Mouse (Mus musculus) adrenal gland, adult 2 months (tissue): Measurements from ENCODE around the gene Magi2. TPM values are rescaled to one million over a fixed set of nuclear protein-coding genes. Genes with fewer than 3 reads are reported as not detected.

Source experiments
- DNase-seq: peaks from one replicate; pipeline ENCODE4 v3.0.0; 2021
- polyA plus RNA-seq: library from polyadenylated mRNA; depleted of rRNA; stranded (reverse); fragments of >200 nt; gene quantifications from 2 replicates; pipeline ENCODE4 v1.2.3, GENCODE M21; 2012
- total RNA-seq, 2 experiments: library from RNA; stranded (reverse); gene quantifications; 2 replicates each; pipeline ENCODE4 v1.2.3; 2021

Magi2 gene
- total and polyA plus RNA-seq, 3 experiments: 4.5 to 7.3 (median 6.7) TPM

DNA sequence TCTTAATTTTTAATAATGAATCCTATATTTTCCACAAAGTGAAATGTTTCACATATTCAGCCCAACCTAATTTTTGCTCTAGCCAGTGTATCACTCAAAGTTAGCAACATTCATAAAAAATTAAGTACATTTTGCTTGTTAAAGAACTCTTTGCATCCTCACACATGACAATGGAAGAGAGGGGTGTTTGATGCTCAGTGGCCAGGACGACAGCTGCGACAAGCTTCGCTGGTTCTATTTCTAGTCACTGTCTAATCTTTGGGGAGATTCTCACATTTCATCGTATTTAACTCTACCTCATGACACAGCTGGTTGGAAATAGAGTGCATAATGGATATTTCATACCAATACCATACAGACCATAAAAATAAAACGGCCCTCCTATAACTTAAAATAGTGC, 1379.7 kb downstream of the Magi2 start:
- DNase-seq: no peak

DNA sequence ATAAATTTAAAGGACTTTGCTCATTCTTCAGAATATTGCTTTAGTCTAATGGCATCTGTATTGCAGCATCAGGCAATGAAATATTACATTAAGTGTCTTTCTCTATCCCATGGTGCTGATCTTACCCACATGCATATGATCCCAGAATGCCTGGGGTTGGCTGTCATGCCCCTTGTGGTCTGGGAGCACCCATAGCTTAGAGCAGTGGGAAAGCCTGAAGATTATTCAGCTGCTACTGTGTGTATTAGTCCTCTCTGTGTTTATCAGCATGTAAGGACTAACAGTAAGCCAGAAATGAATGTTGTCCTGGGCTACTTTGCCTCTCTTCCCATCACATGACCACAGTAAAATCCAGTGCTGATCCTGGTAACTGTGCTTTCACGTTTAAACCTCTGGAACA, 1380.7 kb downstream of the Magi2 start:
- DNase-seq: no peak

DNA sequence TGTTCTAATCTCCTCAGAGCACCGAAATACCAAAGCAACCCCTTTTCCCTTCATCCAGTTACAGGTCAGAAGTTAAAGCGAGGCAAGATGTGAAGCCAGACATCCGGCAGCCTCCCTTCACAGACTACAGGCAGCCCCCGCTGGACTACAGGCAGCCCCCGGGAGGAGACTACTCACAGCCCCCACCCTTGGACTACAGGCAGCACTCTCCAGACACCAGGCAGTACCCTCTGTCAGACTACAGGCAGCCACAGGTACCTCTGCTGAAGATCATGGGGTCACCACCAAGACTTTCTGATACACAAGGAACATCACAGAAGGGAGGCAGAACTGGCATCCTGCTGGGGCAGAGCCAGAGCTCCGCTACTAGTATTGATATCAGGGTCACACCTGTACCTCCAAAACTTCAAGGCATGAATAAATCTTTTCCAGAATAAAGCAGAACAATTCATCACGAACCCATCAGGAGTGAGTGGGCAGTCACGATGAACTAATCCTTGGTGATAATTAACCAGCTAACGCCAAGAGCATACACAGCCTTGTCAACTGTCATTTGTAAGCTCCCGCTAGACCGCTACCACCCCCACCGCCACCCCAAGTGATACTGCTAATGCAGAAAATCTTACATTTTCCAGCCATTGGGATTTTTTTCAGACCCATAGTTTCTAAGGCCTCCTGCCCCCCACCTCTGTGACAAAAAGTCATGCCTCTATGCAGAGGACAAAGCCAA, 1382.5 kb downstream of the Magi2 start:
- no peak for DNase-seq

DNA sequence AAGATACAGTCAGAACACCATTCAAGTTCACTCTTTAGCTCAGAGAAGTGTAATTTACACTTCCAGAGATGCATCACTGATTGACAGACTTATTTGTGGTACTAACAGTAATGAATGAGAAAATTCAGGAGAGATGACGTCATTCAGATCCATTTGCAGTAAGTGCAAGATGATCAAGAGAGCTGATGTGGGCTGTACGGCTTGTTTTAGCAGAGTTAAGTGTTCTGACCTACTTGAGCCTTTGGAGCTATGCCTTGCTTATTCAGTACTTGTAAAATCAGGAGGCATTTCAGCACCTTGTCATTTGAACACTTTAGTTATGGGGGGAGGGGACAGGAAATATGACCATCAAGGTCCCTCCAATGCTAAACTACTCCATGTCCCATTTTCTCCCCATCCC, 1383.8 kb downstream of the Magi2 start:
- DNase-seq: no peak

DNA sequence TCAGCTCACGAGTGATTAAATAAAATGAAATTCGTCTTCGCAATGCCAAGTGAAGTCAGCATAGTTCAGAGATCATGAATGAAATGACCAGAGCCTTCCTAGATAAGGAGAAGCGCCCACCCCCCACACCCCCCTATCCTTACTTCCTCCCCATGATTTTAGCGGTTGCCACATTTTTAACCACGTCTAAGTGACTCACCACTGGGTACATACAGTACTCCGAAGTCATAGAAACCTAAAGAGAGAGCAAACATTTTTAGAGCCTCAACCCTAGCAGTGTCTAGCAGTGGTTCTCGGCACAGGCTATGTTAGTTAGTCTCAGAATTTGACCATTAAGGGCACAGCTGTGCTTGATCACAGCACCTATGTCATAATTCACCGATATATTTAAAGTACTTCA, 1385.8 kb downstream of the Magi2 start:
- DNase-seq: no peak

DNA sequence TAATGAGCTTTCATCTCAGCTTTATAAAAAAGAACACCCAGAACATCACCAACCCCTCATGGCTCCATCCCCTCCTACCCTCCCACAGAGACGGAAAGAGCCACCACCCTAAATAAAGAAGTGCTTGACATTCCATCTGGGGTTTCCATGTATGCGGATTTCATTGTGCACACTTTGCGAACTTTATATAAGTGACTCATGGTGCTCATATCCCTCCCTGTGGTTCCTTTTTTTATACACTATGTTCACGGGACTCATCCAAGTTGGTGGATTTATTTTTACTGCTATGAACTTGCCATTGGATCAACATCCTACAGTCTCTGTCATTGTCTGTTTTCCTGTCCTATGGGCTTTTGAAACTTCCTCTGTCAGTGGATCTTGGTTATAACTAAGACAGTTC, 1388.1 kb downstream of the Magi2 start:
- no peak for DNase-seq

DNA sequence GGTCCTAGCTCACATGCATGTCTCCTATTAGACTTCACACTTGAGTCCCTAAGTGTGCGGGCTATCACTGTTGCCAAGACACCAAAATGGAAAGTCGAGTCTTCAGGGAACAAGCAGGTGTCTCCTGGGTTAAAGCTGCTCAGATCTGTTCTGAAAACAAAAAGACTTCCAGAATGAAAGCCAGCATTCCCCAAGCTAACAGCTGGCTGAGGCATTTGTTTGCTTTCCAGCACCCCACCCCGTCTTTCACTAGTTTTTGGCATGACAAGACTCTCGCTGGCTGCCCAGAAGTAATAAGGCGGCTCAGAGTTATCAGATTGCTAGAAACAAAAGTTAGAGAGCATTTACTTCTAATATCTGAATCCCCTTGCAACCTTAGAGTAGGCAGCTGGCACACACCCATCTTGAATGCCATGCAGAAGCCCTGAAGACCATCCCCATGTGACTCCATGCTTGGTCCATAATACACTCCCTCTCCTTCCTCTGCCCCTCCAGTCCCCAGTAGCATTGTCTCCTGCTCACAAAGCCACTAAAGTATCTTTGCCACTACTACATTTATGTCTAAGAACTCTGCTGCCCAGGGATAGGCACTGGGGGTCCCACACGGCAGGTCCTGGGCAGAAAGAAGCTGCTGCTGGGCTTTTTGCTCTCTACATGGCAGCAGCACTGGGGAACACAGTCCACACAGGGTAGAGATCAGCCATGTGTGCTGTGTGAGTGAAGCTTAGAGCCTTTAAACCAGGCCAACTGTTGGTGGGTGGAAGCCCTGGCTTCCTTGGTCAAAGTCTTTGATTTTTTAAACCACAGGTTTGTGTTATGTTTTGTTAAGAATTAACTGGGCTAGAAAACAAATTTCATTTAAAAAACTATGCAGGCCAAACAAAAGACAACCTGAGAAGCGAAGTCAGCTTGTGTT, 1394.0 kb downstream of the Magi2 start:
- no peak for DNase-seq

DNA sequence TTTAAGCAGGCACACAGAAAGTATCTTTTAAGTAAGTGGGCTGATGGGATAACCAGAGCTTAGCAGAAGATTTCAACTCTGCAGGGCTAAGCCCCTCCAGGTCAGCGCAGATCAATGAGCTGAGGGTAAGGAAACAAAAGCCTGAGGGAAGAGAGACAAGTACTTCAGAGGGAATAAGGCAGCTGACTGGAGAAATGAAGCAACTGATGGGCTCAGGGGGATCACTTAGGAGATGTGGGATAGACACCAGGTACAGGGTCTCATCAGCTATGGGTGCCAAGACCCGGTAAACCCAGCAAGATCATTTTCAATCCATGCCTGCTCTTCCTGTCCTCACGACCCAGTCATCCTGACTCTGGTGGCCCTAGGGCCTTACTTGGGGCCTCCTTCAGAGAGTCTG, 1395.6 kb downstream of the Magi2 start:
- DNase-seq: no peak

DNA sequence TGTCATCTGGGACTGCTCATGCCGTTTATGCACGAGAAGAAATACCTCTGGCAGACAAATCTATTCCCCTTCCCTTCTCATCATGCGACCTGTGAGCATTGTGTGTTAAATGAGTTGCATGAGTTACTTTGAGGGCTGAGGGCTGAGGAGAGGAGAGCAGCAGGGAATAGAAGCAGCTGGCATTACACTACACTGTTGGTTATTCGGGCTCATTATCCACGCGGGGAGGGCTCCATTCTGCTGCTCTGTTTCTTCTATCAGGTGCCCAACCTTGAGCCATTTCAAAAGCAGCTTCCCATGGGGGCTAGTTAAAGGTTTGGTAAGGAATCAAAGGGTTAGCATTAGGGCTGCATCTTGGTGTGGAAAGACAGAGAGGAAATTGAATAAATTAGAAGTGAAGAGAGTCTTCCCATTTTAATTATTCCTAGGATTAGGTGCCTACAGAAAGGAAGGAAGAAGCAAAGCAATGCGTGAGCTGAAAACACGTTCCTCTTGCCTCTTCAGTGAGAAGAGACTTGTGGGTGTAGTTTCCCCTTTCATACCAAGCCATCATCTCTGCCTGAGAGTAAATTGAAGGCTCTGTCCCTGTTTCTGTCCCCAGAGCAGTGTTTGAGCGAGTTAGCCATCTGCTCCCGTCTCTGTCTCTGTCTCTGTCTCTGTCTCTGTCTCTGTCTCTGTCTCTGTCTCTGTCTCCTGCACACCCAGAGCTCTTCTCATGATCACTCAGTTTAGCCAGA, 1396.2 kb downstream of the Magi2 start:
- DNase-seq: no peak

DNA sequence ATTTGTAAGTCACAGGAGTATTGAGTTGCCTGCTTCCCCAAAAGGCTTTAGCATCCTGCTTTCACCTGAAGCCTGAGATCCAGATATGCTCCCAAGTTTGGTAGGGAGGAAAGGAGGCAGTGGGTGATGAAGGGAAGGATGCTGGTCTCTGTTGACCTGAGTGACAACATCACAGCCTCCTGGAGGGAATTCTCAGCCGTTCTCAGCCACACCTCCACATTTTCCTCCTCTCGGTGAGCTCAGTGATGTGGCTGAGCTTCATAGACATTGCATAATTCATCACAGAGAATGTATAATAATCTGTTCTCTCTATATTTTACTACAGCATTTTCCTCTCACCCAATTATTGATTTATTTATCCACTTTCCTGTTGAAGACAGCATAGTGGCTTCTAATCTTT, 1398.3 kb downstream of the Magi2 start:
- no peak for DNase-seq

DNA sequence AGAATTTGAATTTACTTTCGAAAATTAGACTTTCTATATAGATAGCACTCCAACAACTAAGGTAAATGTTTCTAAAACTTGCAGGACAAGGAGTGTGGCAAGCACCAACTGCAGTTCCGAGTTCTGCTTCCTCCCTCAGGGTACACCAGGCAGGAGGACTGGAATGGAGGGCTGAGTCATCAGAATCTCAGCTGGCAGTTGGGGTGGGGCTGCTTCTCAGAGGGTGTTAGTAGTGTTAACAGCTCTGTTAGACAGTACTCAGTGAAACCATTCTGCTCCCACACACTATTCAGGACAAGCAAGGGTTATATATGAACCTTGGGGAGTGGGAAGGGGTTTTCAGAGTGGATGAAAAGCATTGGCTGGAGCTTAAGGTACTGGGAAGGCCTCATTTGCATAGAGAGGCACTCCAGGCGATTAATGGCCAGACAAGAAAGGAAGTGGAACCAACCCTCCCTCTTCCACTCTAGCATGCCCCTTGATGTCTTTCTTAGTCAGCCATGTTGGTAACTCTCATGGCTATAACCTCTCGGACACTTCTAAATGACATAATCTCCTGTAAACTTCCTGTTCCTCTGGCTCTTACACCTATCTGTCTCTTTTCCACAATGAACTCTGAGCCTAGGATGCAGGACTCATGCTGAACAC, 1402.2 kb downstream of the Magi2 start:
- DNase-seq: no peak

DNA sequence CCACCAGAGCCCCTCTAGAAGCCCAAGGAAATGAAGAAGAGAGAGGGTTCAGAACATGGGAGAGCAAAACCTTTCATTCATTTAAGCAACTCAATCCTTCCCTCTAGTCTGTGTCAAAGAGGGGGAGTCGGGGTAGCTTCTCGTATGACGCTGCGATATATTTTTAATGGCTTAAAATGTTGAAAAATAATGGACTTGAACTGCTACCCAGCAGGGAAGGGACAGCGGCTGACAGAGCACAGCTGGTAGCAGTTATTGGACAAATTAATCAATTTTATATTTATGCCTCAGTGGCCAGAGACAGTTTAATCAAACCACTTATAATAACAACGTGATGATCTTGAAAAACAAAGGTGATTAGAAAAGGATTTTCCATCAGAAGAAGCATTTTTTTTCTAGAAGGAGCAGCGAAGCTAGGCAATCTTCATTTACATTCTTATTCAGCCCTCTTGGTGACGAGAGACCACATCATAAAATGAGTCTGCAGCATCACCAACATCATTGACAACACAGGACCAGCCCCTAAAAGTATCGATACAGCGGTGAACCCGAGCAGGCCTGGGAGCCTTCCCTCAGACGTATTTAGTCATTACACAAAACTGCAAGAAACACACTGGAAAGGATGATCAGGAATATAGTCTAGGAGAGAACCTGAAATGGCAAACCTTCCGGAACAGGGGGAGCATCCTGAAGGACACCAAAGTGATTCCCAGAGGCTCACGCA, 1407.4 kb downstream of the Magi2 start:
- no peak for DNase-seq

DNA sequence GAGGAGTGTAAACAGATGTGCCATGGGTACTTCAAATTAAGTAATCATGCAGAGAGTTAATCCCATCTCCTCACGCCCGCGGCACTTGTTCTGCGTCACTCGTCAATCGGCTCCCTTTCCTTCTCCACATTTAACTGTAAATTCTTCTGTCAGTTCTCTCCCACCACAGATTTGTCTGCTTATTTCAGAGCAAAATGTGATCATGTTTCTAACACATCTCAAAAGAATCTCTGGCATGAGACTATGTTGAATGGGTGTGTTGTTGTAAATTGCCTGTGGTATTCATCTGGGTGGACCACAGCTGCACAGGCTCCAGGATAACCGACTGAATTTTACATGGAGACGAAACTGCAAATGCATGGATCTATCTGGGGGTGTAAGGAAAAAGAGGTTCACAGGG, 1408.0 kb downstream of the Magi2 start:
- no peak for DNase-seq

DNA sequence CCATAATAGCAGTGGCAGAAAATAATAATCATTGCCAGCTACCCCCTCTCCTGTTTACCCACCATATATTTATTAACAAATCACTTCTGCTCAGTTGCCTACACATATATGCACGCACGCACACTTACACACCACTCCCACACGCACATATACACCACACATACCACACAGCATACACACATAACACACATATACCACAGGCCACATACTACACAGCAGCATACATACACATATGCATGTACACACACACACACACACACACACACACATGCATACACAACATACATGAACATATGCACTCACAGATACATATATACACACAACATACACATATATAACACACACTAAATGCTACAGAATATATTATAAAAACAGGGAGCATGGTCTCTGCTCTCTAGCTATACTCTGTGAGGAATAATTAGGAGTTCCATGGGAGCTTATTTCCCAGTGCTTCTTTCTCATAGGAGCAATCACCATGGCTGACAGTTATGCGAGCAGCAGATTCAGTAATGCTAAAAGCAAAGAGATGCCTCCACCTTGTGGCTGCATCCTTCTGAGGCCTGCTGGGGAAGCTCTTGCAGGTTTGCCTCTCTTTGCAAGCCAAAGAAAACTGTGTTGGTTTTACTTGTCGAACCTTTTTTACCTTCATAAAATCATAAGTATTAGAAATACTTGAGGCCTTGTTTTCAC, 1410.6 kb downstream of the Magi2 start:
- DNase-seq: no peak

DNA sequence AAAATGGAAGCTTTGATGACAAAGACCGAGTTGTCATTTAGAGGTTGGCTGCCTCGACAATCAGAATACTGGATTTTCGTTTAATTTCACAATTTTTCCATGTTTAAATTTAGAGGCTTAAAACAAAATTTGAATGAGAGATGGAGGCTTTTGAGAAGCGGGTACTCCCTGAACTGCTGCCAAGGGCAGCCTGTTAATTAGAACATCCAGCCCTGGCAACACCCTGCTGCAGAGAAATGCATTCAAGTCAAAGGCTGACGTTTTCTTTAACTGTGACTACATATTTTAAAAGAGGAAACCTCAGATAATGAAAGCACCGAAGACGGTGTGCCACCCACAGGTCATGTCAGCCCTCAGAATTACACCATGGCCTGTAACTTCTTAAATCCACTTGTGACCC, 1415.4 kb downstream of the Magi2 start:
- DNase-seq: no peak

DNA sequence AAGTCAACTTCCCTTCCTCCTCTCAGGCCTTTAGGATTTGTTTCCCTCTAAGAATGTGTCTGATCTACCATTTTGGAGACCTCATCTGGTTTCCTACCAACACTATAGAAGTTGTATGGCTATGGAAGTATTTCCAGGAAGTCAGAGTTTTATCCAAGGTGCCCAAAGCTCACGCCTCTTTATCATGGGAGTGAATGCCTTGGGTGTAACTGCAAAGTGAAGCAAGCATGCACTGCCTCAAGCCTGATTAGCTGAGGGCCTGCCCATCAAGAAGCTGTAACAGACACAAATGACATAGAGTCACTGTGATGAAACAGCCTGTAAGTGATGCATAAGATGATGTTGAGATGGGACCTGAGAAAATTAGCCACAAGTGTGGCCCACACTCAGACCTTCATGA, 1416.9 kb downstream of the Magi2 start:
- DNase-seq: no peak

DNA sequence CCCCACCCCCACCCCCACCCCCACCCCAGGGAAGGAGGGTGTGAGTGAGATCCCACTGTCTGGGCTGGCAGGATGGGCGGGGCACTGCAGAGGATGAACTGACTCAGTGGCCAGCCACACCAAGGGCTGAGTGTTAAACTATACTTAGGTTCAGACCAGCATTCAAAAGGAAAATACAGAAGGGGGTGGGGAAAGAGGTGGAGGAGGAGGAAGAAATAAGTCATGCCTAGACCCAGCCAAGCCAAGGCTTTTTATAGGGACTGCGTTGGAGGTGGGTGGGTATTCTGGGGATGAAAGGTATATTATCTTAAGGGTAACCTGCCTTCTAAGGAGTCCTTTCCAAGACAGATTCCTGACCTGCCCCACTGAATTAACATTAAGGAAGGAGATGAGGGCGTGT, 1420.1 kb downstream of the Magi2 start:
- DNase-seq: no peak

DNA sequence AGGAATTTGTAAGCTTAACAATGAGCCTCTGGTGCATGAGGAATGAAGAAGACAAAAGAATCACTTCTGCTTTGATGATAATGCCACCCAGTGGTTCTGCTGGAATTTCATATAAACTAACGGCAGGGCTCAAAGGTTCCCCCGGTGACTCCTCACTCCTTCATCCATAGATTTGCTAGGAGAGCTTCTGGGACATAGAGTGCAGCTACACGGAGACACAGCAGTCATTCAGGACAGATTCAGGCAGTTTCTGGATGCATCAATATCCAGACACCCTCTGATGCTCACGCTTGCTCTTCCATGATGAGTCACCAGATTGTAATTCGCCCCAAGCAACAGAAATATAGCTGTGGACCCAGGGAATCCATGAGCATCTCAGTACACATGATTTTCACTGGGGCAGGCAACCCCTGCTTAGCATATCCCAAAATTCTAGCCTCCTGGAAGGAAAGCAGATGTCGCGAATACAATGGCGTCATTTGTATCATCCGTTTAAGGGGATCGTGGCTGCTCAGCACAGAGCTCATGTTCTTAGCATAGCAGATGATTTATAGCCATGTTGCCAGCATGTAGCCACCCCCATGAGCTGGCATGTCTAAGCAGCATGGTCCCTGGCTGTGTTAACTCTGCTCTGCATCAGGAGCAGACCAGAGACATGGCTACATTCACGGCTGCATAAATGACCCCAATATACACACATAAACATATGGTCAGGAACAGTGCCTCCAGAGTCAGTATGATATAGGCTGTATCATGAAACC, 1426.8 kb downstream of the Magi2 start:
- no peak for DNase-seq

DNA sequence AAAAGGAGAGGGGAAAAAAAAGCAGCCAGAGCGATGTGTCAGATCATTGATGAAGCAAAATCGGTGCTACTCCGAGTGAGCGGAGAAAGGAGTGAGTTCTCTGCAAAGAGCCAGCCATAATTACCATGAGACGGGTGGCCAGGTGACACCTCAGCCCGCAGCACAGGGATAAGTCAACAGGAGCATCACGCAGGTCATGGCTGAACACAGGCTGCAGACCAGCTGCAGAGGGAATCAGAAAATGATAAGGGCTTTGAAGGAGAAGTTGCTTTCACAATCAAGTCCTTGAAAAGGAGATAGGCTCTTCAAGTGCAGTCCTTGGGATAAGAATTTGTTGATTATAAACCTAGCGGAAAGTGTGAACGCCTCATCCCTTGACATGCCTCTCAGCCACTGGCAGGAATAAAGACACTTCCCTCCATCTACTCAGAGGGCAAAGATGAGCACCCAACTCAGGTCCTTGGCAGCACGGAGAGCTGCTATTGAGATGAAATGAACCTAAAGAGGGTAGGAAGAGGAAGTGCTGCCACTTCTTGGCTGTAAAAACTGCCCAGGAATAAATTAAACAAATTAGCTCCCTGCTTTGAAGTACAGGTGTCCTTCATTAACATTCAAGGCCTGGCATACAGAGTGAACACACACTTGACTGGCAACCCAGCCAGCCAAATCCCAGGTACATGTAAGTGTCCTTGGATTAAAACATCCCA, 1428.1 kb downstream of the Magi2 start:
- DNase-seq: no peak

DNA sequence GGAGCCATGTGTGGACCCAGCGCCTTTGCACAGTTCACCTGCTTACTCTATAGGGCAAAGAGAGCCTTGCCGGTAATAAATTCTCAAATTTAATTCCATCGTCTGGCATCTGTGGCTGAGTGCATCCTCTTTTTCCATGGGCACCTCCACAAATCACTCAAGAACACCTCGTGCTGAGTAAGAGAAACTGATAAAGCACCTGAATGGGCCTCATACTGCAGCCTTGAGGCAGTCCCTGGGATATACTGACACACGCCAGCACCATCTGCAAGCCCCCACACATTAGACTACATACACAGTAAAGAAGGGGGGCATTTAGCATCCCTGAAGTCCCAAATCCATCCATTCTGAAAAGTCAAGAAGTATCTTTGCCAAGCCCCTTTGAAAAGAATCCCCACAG, 1430.2 kb downstream of the Magi2 start:
- no peak for DNase-seq
